Mouse (Mus musculus): ENCODE measurements at regions not wholly inside any gene's neighbourhood (a gene's known extent, or its start where the extent isn't known, plus 50 kb on each side); places are given as distances from the start of the nearest gene placed in this dataset.

- no peak for TF ChIP-seq CTCF (IDR thresholded peaks at IDR 0.05; ENCODE audit: low read depth, low read length)
- TF ChIP-seq TAL1 (conservative IDR thresholded peaks at IDR 0.05; ENCODE audit: low read depth, low read length), result no peak
- TF ChIP-seq GATA1 (IDR thresholded peaks at IDR 0.05; ENCODE audit: borderline replicate concordance, low read length), result no peak
- no peak for TF ChIP-seq POLR2AphosphoS5 (IDR thresholded peaks at IDR 0.05; ENCODE audit: insufficient replicate concordance, low read depth, low read length)
- TF ChIP-seq GATA2 (IDR thresholded peaks at IDR 0.05; ENCODE audit: borderline replicate concordance, low read depth, low read length), result no peak
Observed at GRCm38 (mm10) chr6:73368836-73369141, 100.7 kb downstream of the 4931417E11Rik start.

Measured in G1E (cell line).